Mouse (Mus musculus) retina, postnatal 7 days (tissue): Measurements from ENCODE around the gene Tmem200a.

Experiments
- DNase-seq: peaks from one replicate; pipeline ENCODE4 v3.0.0-alpha.2; 2012; ENCODE audit warnings: low read depth, low spot score

The Tmem200a gene

GRCm38 (mm10) chr10:25887225-25887624 lies 191.6 kb downstream of the Tmem200a start:
- DNase-seq = no peak

GRCm38 (mm10) chr10:25884512-25884911 lies 194.3 kb downstream of the Tmem200a start:
- DNase-seq = no peak

DNA sequence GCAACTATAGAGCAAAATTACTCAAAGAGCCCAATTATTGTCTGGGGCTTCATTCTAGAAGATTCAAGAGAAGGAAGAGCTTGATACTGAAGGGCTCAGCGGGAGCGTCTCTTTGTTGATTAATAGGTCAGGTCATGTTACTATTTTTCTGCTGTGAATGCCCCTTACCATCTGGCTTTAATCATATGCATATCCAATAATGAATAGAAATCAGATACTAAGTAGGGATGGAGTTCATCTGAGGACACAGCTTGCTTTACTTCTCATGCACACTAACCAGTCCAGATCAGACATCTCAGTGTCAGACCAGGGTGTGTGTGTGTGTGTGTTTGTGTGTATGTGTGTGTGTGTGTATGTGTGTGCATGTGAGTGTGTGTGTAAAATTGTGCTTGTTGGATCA lies 201.1 kb downstream of the Tmem200a start:
- peak; percentile 27 for DNase-seq

DNA sequence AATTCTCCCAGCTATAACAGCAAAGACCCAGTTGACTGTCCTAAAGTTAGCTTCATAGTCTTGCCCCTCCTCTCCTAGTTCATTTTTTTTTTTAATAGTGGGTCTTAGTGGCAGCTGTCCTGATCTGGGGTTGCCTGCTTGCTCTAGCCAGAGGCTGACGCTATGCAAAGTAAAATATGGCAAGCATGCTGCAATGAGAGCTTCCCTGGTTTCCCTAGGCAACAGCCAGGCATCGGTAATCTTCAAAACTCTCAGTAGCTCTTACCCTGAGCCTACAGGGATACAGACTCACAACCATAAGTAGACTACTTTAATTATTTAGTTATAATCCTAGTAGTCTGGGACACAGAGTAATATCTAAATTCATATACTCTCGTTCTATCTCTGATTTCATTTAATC lies 202.0 kb downstream of the Tmem200a start:
- DNase-seq = no peak

GRCm38 (mm10) chr10:25868739-25869138 lies 210.1 kb downstream of the Tmem200a start:
- no peak for DNase-seq
